Mouse (Mus musculus): ENCODE measurements at regions not wholly inside any gene's neighbourhood (a gene's known extent, or its start where the extent isn't known, plus 50 kb on each side); places are given as distances from the start of the nearest gene placed in this dataset.
"Not testable (repeated sequence)": the region's sequence is repeated elsewhere in the genome, so short reads cannot be mapped to it uniquely, and the experiment has no call there.

- no peaks in the 10 kb centered on the region for H3K36me3 ChIP-seq (ENCODE audit: control insufficient read depth, insufficient read depth, low read length)
- H3K27me3 ChIP-seq (ENCODE audit: control insufficient read depth, insufficient read depth, low read length) = no peaks in the 10 kb centered on the region
- H3K27ac ChIP-seq (ENCODE audit: low read depth, low read length) = no peak overlapping the region
- peak; percentile 51; the same call in 1 of the 2 replicates for ATAC-seq (ENCODE audit: low read depth)
- no peak overlapping the region for H3K9ac ChIP-seq (replicated peaks; ENCODE audit: low read depth, low read length)
- H3K4me2 ChIP-seq (ENCODE audit: low read depth, low read length) = no peak overlapping the region
- no peaks in the 10 kb centered on the region for H3K4me1 ChIP-seq (ENCODE audit: control insufficient read depth, insufficient read depth, low read length)
- 69% methylated on average over 5 of the region's 5 CpGs for WGBS
- H3K4me3 ChIP-seq (ENCODE audit: low read depth, low read length) = no peak overlapping the region
- H3K9me3 ChIP-seq (ENCODE audit: control insufficient read depth, low read length) = no peaks in the 10 kb centered on the region; the same call in 1 of the 2 replicates
These were observed 475.1 kb downstream of the Tbl1xr1 start for GRCm38 (mm10) chr3:22551516-22551915.

GRCm38 (mm10) chr3:22559556-22559955 lies 483.1 kb downstream of the Tbl1xr1 start:
- no peaks in the 10 kb centered on the region; the same call in 1 of the 2 replicates for H3K9me3 ChIP-seq (ENCODE audit: control insufficient read depth, low read length)
- no peaks in the 10 kb centered on the region for H3K36me3 ChIP-seq (ENCODE audit: control insufficient read depth, insufficient read depth, low read length)
- WGBS = 61% methylated on average over 6 of the region's 6 CpGs
- no peaks in the 10 kb centered on the region for H3K27me3 ChIP-seq (ENCODE audit: control insufficient read depth, insufficient read depth, low read length)
- H3K27ac ChIP-seq (ENCODE audit: low read depth, low read length) = no peak overlapping the region
- no peak for ATAC-seq (ENCODE audit: low read depth)
- no peaks in the 10 kb centered on the region for H3K4me1 ChIP-seq (ENCODE audit: control insufficient read depth, insufficient read depth, low read length)
- no peak overlapping the region for H3K4me2 ChIP-seq (ENCODE audit: low read depth, low read length)
- no peak overlapping the region for H3K4me3 ChIP-seq (ENCODE audit: low read depth, low read length)
- no peak overlapping the region for H3K9ac ChIP-seq (replicated peaks; ENCODE audit: low read depth, low read length)

DNA sequence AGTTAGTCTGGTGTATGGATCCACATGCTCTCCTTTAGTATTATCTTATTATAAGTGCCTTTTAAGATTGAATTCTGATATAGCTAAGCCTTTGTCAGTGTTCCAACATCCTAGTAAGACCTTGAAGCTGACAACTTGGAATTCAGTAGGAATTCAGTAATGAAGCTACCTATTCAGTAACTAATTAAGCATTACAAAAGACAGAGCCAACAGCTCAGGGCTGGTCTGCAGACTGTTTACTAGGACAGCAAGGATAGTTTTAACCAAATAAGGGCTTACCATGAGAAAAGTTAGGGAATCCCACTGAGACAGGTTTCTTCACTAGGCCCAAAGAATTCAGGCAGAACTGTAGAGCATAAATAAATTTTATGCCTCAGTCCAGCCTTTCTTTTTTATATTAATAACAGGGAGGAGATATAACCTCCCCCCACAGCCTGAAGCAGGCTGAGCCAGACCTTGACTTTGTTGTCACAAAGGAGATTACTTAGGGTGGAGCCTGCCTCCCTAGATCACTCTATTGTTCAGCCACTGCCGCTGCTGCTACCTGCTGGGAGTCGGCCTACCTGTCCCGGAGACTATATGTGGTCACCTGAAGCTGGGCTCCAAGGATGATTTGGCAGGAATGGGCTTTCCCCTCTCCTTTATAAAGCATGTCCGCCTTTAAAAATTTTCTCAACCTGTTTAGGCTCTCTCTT lies 484.2 kb downstream of the Tbl1xr1 start:
- not testable (repeated sequence) for H3K4me1 ChIP-seq (ENCODE audit: control insufficient read depth, insufficient read depth, low read length); H3K27ac ChIP-seq (ENCODE audit: low read depth, low read length); H3K4me3 ChIP-seq (ENCODE audit: low read depth, low read length); H3K27me3 ChIP-seq (ENCODE audit: control insufficient read depth, insufficient read depth, low read length); ATAC-seq (ENCODE audit: low read depth); H3K4me2 ChIP-seq (ENCODE audit: low read depth, low read length); H3K9ac ChIP-seq (replicated peaks; ENCODE audit: low read depth, low read length); H3K9me3 ChIP-seq (ENCODE audit: control insufficient read depth, low read length); H3K36me3 ChIP-seq (ENCODE audit: control insufficient read depth, insufficient read depth, low read length)
- WGBS = 91% methylated on average over 4 of the region's 4 CpGs

Data from neural tube, embryonic 14.5 days (tissue).